Mouse (Mus musculus) cortical plate, adult 2 months (tissue): ENCODE results near the gene Apbb2. TPM values are rescaled to one million over a fixed set of nuclear protein-coding genes. Genes with fewer than 3 reads are reported as not detected.
A peak's percentile ranks its signal among the peaks of the same experiment; 100 is the strongest.

Source experiments
- H3K27ac ChIP-seq: fragments of 200-500 bp; 2 replicates; pipeline ENCODE4 v1.5.1; 2012; ENCODE audit warnings: low read length, control low read depth, inconsistent platforms; ENCODE audit not compliant: insufficient read depth
- H3K4me1 ChIP-seq: fragments of 200-500 bp; 2 replicates; pipeline ENCODE4 v1.6.1; 2011; ENCODE audit warnings: low read length; ENCODE audit not compliant: control insufficient read depth, insufficient read depth
- H3K4me3 ChIP-seq: fragments of 200-500 bp; 2 replicates; pipeline ENCODE4 v1.5.1; 2011; ENCODE audit warnings: mild to moderate bottlenecking, low read length, control low read depth; ENCODE audit not compliant: insufficient read depth
- CTCF ChIP-seq: fragments of 200-500 bp; IDR thresholded peaks from 2 replicates; pipeline ENCODE4 v1.5.1; 2011; ENCODE audit warnings: mild to moderate bottlenecking, control low read depth, low read length; ENCODE audit not compliant: insufficient read depth; ENCODE audit errors: extremely low read depth
- POLR2A ChIP-seq: fragments of 200-500 bp; IDR thresholded peaks from 2 replicates; pipeline ENCODE4 v1.6.1; 2011; ENCODE audit warnings: mild to moderate bottlenecking, low read length, control low read depth; ENCODE audit not compliant: insufficient read depth; ENCODE audit errors: extremely low read depth
- polyA plus RNA-seq: library from polyadenylated mRNA; depleted of rRNA; stranded (reverse); fragments of >200 nt; gene quantifications from 2 replicates; pipeline ENCODE4 v1.2.3, GENCODE M21; 2012

Gene Apbb2
- polyA plus RNA-seq, 1 experiment = 28.8 TPM

- Histone ChIP-seq H3K4me3 (no peak overlapping the region), H3K4me1 (peaks cover 4% of the 10 kb centered on the region; the same call in 1 of the 2 replicates), H3K27ac (no peak overlapping the region)
- TF ChIP-seq CTCF (no peak), POLR2A (no peak)
Observed at GRCm38 (mm10) chr5:66340356-66341102, 278.1 kb downstream of the Apbb2 start.

DNA sequence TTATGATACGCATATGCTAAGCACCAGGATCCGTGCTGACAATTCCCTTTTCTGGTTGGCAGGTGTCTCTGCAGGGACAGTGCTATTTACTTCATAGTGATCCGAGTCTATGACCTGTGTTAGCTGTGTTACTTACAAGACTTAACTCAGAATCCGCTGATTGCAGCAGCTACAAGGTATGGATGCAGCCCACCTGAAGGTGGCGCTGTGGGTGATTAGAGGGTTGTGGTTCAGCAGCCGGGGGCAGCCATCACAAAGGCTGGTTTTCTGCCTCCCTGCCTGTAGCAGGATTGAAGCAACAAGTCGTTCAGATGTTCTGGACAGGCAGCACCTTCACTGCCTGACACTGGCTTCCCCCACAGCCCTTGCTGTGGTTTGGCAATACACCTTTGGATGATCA is 280.0 kb downstream of the Apbb2 start:
- peaks cover 2% of the 10 kb centered on the region; the same call in 1 of the 2 replicates for H3K4me1 ChIP-seq
- H3K4me3 ChIP-seq = no peak overlapping the region
- TF ChIP-seq POLR2A (no peak), CTCF (peak; percentile 38)
- no peak overlapping the region for H3K27ac ChIP-seq

GRCm38 (mm10) chr5:66337969-66338345 is 280.6 kb downstream of the Apbb2 start:
- TF ChIP-seq CTCF = no peak
- no peak for TF ChIP-seq POLR2A
- Histone ChIP-seq H3K4me1 (peaks cover 2% of the 10 kb centered on the region; the same call in 1 of the 2 replicates), H3K4me3 (peak overlapping the region; percentile 36), H3K27ac (no peak overlapping the region)

DNA sequence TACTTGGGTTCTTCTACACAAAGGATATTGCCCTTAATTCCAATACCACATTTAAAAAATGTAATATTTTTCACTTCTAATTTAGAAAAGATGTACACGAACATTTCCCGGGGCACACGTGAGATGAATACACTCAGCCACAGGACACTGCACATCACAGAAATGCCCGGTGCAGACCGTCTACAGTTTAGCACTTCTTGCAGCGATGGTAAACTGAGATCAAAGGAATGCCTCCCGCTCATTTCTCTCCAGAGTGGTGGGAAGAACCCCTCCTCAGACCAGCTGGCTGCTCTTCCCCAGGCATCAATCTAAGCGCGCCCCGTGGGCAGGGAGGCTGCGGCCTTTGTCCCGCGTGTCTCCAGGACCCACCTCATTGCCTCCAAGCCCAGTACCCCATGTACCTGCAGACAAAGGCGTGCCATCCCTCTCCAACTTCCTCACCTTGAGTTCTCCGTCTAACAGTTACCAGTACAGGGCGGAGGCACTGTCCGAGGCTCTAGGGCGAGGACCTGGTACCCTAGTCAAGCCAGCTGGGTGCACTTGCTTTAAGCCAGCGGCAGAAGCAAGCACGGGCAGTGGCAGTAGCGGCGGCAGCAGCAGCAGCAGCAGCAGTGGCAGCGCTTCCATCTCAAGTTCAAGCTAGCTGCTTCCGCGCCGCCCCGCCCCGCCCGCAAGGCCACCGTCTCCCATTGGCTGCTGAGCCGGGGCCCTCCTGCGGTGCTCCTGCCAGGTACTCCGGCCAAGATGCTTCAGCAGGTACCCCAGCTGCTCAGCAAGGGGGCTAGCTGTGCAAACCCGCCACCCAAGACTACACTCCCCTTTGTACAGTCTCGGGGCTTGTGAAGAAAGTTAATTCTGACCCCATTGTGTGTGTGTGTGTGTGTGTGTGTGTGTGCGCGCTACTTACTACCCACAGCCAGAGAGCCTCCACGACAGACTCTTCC is 281.3 kb downstream of the Apbb2 start:
- Histone ChIP-seq H3K4me1 (peaks cover 2% of the 10 kb centered on the region; the same call in 1 of the 2 replicates), H3K27ac (no peak overlapping the region), H3K4me3 (peak overlapping the region; percentile 36)
- no peak for TF ChIP-seq POLR2A
- TF ChIP-seq CTCF = no peak

GRCm38 (mm10) chr5:66330806-66331205 is 287.8 kb downstream of the Apbb2 start:
- Histone ChIP-seq H3K4me1 (peaks cover 4% of the 10 kb centered on the region; the same call in 1 of the 2 replicates), H3K4me3 (no peak overlapping the region), H3K27ac (no peak overlapping the region)
- TF ChIP-seq CTCF (no peak), POLR2A (no peak)

DNA sequence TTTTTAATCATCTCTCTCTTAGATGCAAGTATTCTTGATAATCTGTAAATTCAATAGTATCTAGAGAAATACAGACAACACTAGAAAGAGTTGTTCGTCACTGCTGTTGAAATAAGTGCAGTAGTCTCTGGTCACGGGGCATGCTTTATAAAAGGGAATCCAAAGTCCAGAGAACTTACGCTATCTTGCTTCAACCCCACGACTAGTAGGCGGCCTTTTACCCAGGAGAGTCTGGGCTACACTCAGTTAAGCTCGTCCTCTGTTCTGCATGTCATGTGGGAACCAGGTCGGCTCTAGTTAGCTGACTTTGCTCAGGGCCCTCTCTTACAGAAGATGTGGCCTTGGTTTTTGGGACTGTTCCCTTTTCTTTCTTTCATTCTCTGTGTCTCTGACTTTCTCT is 289.8 kb downstream of the Apbb2 start:
- peaks cover 7% of the 10 kb centered on the region; the same call in 1 of the 2 replicates for H3K4me1 ChIP-seq
- H3K27ac ChIP-seq = no peak overlapping the region
- no peak overlapping the region for H3K4me3 ChIP-seq
- TF ChIP-seq POLR2A (no peak), CTCF (no peak)

- Histone ChIP-seq H3K4me3 (no peak overlapping the region), H3K4me1 (peaks cover 7% of the 10 kb centered on the region; the same call in 1 of the 2 replicates), H3K27ac (no peak overlapping the region)
- no peak for TF ChIP-seq POLR2A
- TF ChIP-seq CTCF = no peak
Observed at GRCm38 (mm10) chr5:66327949-66328726, 290.4 kb downstream of the Apbb2 start.

GRCm38 (mm10) chr5:66326395-66326794 is 292.2 kb downstream of the Apbb2 start:
- peak; percentile 75 for TF ChIP-seq CTCF
- no peak for TF ChIP-seq POLR2A
- no peak overlapping the region for H3K4me3 ChIP-seq
- H3K27ac ChIP-seq = no peak overlapping the region

GRCm38 (mm10) chr5:66323603-66324002 is 295.0 kb downstream of the Apbb2 start:
- H3K4me1 ChIP-seq = peaks cover 7% of the 10 kb centered on the region; the same call in 1 of the 2 replicates
- TF ChIP-seq POLR2A (no peak), CTCF (no peak)
- H3K4me3 ChIP-seq = no peak overlapping the region
- no peak overlapping the region for H3K27ac ChIP-seq

More at GRCm38 (mm10) chr5:66326395-66326794, 292.2 kb downstream of the Apbb2 start:
- peaks cover 7% of the 10 kb centered on the region; the same call in 1 of the 2 replicates for H3K4me1 ChIP-seq
